Mouse (Mus musculus): Measurements from ENCODE around the gene Nmnat2.

The Nmnat2 gene

DNA sequence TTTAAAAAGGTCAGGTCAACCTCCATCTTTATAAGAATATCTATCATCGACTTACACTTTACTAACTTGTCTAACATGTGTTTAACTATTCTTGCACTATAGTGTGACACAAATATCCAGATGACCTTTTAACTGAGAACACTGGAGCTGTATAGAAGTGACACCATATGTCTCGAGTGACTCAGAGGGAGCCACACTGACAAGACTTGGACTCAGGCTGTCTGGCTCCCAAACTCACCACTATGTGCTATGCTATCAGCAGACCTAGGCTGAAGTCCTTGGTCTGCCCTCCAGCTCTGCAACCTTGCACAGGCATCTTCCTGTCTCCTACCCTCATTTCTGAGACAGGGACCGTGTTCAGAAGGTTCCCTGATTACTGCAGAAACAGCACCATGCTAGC, 209.0 kb downstream of the Nmnat2 start:
- no peak for DNase-seq (ENCODE audit: extremely low spot score, low spot score)

DNA sequence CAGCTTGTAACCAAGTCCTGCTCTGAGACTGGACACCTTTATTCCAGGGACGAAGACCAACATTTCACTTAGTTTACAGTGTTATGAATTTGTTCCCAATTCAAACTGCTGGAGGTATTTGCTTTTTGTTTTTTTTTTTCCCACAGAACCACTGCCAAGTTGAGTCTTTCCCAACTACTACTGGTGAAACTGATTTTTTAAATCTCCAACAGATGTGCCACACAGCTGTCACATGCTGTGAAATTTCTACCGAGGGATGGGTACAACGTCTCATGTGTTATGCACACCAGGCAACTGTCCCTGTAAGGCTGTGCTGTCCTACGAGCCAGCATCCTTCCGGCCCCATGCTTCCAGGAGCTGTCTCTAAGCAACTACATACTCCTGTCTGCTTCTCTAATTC, 213.5 kb downstream of the Nmnat2 start:
- DNase-seq (ENCODE audit: extremely low spot score, low spot score) = no peak
